Mouse (Mus musculus) lung, adult 2 months (tissue): Measurements from ENCODE around the gene Rsph9.

Experiments
- CTCF ChIP-seq: fragments of 200-500 bp; IDR thresholded peaks from 2 replicates; pipeline ENCODE4 v1.5.1; 2011; ENCODE audit warnings: mild to moderate bottlenecking, low read length, control low read depth; ENCODE audit not compliant: insufficient read depth
- POLR2A ChIP-seq: fragments of 200-500 bp; IDR thresholded peaks from 2 replicates; pipeline ENCODE4 v1.6.1; 2011; ENCODE audit warnings: low read depth, mild to moderate bottlenecking, control low read depth, low read length, borderline replicate concordance; ENCODE audit errors: extremely low read depth

DNA sequence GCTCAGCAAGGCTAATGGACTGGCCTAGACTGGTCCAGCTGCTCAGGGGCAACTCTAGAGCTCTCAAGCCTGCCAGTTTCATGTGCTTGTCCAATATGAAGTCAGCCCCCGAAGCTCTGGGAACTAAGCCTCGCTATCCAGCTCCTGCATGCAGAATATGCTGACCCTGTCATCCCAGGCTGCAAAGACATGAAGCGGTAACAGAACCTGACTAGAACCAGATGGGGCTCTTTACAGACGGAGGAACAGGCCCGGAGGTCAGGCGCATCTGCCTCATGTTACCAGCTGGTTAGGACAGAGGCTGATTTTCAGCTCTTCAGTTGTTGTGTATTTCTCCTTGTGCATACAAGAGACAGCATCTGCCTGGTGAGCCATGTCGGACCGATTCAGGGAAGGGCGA is 42.1 kb downstream of the Rsph9 start:
- TF ChIP-seq POLR2A (no peak), CTCF (no peak)
